ENCODE assay signal across 9 mouse cellular contexts in genomic region chr9:27287419-27287818, GRCm38 (mm10). TPM values are rescaled to one million over a fixed set of nuclear protein-coding genes. Genes with fewer than 3 reads are reported as not detected.
DNase-seq lines count a peak whose midpoint lies in the region; ATAC-seq lines count a peak whose summit lies in the region.
"Had no signal": no experiment of that assay in that cellular context is flagged by ENCODE, and none has a peak within 500 bp of the region (broad histone marks: within the 10 kb centered on the region; RNA-seq: fewer than 3 reads in every experiment).

No protein-coding gene starts in this region.

- DNase-seq in gastrocnemius, postnatal 10 days = peak; percentile 49
- DNase-seq in gastrocnemius, postnatal 36 days = no peak
- peak; percentile 93 for DNase-seq in midbrain, embryonic 11.5 days (ENCODE audit: low spot score, missing footprints)
- DNase-seq in brain, adult 2 months (ENCODE audit: low read depth, low spot score) = peak; percentile 82
- peak; percentile 6 for DNase-seq in skeletal muscle tissue, adult 2 months (ENCODE audit: low read depth, low spot score)

- H3K4me1 ChIP-seq in midbrain, embryonic 11.5 days (ENCODE audit: control insufficient read depth, insufficient read depth, low read length) = peaks cover 11% of the 10 kb centered on the region; the same call in 1 of the 2 replicates
- 0 out of 2 replicates have a peak, but pooled peaks cover 2% of the 10 kb centered on the region for H3K4me1 ChIP-seq in midbrain, embryonic 16.5 days (ENCODE audit: control insufficient read depth, insufficient read depth, low read length)
- peaks cover 30% of the 10 kb centered on the region for H3K4me1 ChIP-seq in heart, embryonic 12.5 days (replicated peaks)

- intact Hi-C loops in gastrocnemius, postnatal 36 days (cut with DNase I) = loop anchor here (5.0 kb wide), 1 partner anchor 110 kb away; no protein-coding TSS in a partner anchor

- H3K4me3 ChIP-seq in midbrain, embryonic 11.5 days (ENCODE audit: low read depth, low read length) = no peak overlapping the region
- H3K4me3 ChIP-seq in midbrain, embryonic 16.5 days (ENCODE audit: low read depth, low read length) = no peak overlapping the region
- no peak overlapping the region for H3K4me3 ChIP-seq in heart, embryonic 12.5 days
- H3K4me3 ChIP-seq: lung, embryonic 15.5 days had no signal

- no peaks in the 10 kb centered on the region for H3K36me3 ChIP-seq in midbrain, embryonic 11.5 days (ENCODE audit: control insufficient read depth, insufficient read depth, low read length)
- no peaks in the 10 kb centered on the region for H3K36me3 ChIP-seq in midbrain, embryonic 16.5 days (ENCODE audit: control insufficient read depth, insufficient read depth, low read length)
- no peaks in the 10 kb centered on the region for H3K36me3 ChIP-seq in heart, embryonic 12.5 days
- H3K36me3 ChIP-seq: lung, embryonic 15.5 days had no signal

- 42% methylated on average over 5 of the region's 5 CpGs for WGBS in midbrain, embryonic 11.5 days
- WGBS in midbrain, embryonic 16.5 days = 44% methylated on average over 5 of the region's 5 CpGs
- WGBS in heart, embryonic 12.5 days = 36% methylated on average over 5 of the region's 5 CpGs

- no peaks in the 10 kb centered on the region for H3K27me3 ChIP-seq in midbrain, embryonic 11.5 days (ENCODE audit: control insufficient read depth, insufficient read depth, low read length)
- no peaks in the 10 kb centered on the region for H3K27me3 ChIP-seq in midbrain, embryonic 16.5 days (ENCODE audit: control insufficient read depth, insufficient read depth, low read depth, low read length)
- peaks cover 9% of the 10 kb centered on the region; the same call in 1 of the 2 replicates for H3K27me3 ChIP-seq in heart, embryonic 12.5 days (replicated peaks)
- H3K27me3 ChIP-seq: lung, embryonic 15.5 days had no signal

- H3K9me3 ChIP-seq in midbrain, embryonic 11.5 days (ENCODE audit: control insufficient read depth, low read length) = no peaks in the 10 kb centered on the region
- no peaks in the 10 kb centered on the region for H3K9me3 ChIP-seq in midbrain, embryonic 16.5 days (replicated peaks; ENCODE audit: control insufficient read depth, low read length, poor library complexity, severe bottlenecking)
- H3K9me3 ChIP-seq in heart, embryonic 12.5 days (replicated peaks) = no peaks in the 10 kb centered on the region
- H3K9me3 ChIP-seq: lung, embryonic 15.5 days had no signal

- H3K4me2 ChIP-seq in midbrain, embryonic 11.5 days = no peak overlapping the region
- H3K4me2 ChIP-seq in midbrain, embryonic 16.5 days (ENCODE audit: low read length) = no peak overlapping the region
- H3K4me2 ChIP-seq in heart, embryonic 12.5 days = no peak overlapping the region
- H3K4me2 ChIP-seq: lung, embryonic 15.5 days had no signal

- no peak overlapping the region for H3K27ac ChIP-seq in midbrain, embryonic 11.5 days (ENCODE audit: low read depth, low read length)
- H3K27ac ChIP-seq in midbrain, embryonic 16.5 days (ENCODE audit: low read length) = no peak overlapping the region
- H3K27ac ChIP-seq in heart, embryonic 12.5 days (ENCODE audit: poor library complexity, severe bottlenecking) = no peak overlapping the region
- H3K27ac ChIP-seq: lung, embryonic 15.5 days had no signal

- 0 out of 2 replicates have a peak, but pooled peaks have one; percentile 12 for ATAC-seq in midbrain, embryonic 11.5 days (ENCODE audit: low FRiP score)
- ATAC-seq in midbrain, embryonic 16.5 days = no peak
- ATAC-seq in hematopoietic stem cell, adult 5-6 weeks (replicated peaks in 1 of 2; ENCODE audit: insufficient read depth in 1 of 2, low FRiP score in 2 of 2, low TSS enrichment in 1 of 2, low read depth in 1 of 2, poor library complexity in 2 of 2, severe bottlenecking in 2 of 2) = peak; percentile 60 to 73; a peak in 2 of 4 replicates
- no peak for ATAC-seq in heart, embryonic 12.5 days (ENCODE audit: insufficient number of reproducible peaks, low FRiP score)

- H3K9ac ChIP-seq in midbrain, embryonic 11.5 days (ENCODE audit: low read length) = no peak overlapping the region
- no peak overlapping the region for H3K9ac ChIP-seq in midbrain, embryonic 16.5 days (ENCODE audit: low read depth, low read length)
- no peak overlapping the region for H3K9ac ChIP-seq in heart, embryonic 12.5 days
- H3K9ac ChIP-seq: lung, embryonic 15.5 days had no signal

RNA-seq across cellular contexts. Expression of gene Igsf9b, which starts 11.6 kb away (rescaled TPM):
- total RNA-seq in gastrocnemius, postnatal 10 days (2021) = 1 to 10 TPM; 4.6 to 7.4 TPM
- total RNA-seq in gastrocnemius, postnatal 36 days (2021) = 1 to 10 TPM; 2.1 to 2.7 TPM
- 4.2 and 5.2 TPM in 2 replicates for polyA plus RNA-seq in midbrain, embryonic 11.5 days (2014; fragmentation: Nextera tagmentation; extraction: Ambion mirVana)
- polyA plus RNA-seq in midbrain, embryonic 16.5 days (2015; fragmentation: Nextera tagmentation; extraction: Ambion mirVana) = 21.9 and 22.8 TPM in 2 replicates
- total RNA-seq in hematopoietic stem cell, adult 5-6 weeks (2017) = 0.40 and 0.94 TPM in 2 replicates
- polyA plus RNA-seq in heart, embryonic 12.5 days (2016; fragmentation: Nextera tagmentation; extraction: Ambion mirVana) = 3.1 and 3.3 TPM in 2 replicates

Comparison
In these comparisons a context has a peak if more than half of its experiments do, and no peak if none do; other contexts are left out.
1. DNase-seq: peak in gastrocnemius, postnatal 10 days (single experiment), midbrain, embryonic 11.5 days (single experiment), brain, adult 2 months (single experiment) and skeletal muscle tissue, adult 2 months (single experiment); none in gastrocnemius, postnatal 36 days (0 of 2).
2. ATAC-seq: peak in midbrain, embryonic 11.5 days (single experiment) and hematopoietic stem cell, adult 5-6 weeks (2 of 2); none in midbrain, embryonic 16.5 days (single experiment) and heart, embryonic 12.5 days (single experiment).